Mouse (Mus musculus): ENCODE measurements around the gene Anapc1.
"Not testable (repeated sequence)": the region's sequence is repeated elsewhere in the genome, so short reads cannot be mapped to it uniquely, and the experiment has no call there.

The Anapc1 gene

DNA sequence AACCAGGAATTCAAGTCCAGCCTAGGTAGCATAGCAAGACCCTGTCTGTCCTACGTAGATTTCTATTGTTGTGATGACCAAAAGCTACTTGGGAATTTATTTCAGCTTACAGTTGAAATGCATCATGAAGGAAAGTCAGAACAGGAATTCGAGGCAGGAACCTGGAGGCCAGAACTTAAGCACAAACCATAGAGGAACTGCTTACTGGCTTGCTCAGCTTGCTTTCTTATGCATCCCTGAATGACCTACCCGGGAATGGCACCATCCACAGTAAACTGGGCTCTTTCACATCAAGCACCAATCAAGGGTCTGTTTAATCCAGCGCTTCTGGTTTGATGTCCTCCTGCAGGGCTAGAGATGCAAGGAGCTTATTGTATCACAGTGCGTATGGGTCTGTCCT, 10.4 kb upstream of the Anapc1 start:
- in situ Hi-C loops (cut with MboI, MseI) = loop anchor here (5.0 kb wide), 1 partner anchor 120 kb away; the partner anchor contains the start of gene Tmem87b

GRCm38 (mm10) chr2:128697047-128697446, 9.9 kb upstream of the Anapc1 start:
- in situ Hi-C loops (cut with MboI, MseI) = loop anchor here (5.0 kb wide), 1 partner anchor 120 kb away; the partner anchor contains the start of gene Tmem87b

DNA sequence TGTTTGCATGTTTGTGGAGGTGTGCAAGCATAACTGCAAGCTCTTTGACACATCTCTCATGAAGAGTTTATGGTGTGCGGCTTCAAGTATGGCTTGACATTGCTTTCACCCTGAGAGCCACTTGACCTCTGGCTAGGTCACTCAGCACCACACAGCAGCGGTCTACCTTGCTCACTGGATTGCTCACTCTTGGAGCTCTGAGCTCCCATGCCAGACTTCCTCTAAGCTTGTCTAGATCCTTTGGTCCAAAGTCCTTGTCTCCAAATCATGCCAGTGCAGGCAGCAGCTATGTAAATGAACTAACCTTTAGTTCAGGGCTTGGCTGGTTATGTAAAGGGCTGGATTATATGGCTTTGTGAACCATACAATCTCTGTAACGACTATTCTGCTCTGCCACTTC, 9.2 kb upstream of the Anapc1 start:
- in situ Hi-C loops (cut with MboI, MseI) = loop anchor here (5.0 kb wide), 1 partner anchor 121 kb away; the partner anchor contains the start of gene Tmem87b

GRCm38 (mm10) chr2:128694548-128694947, 7.4 kb upstream of the Anapc1 start:
- in situ Hi-C loops (cut with MboI, MseI) = no loop called here

- in situ Hi-C loops (cut with MboI, MseI) = not testable (repeated sequence)
These were observed 6.6 kb upstream of the Anapc1 start for GRCm38 (mm10) chr2:128693828-128694227.

- in situ Hi-C loops (cut with MboI, MseI) = no loop called here
These were observed 6.0 kb upstream of the Anapc1 start for GRCm38 (mm10) chr2:128693236-128693635.

GRCm38 (mm10) chr2:128692771-128693170, 5.6 kb upstream of the Anapc1 start:
- in situ Hi-C loops (cut with MboI, MseI) = no loop called here

DNA sequence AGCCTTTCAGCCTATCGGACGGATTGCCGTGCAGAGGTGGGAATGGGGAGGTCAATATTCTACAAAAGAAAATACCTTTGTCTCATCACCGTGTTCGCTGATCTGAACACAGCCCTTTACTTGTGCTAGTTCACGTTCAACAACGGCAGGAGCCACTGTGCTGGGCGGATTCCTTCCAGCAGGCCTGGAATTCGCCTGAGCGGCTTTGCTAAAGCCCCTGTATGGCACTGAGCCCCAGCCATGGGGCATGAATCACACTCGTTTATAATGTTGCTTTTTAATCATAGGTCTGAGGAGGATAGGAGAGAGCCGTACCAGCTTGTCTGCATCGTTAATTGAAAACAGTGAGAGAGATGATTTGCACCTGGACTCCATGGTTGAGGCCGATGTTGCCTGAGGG, 5.1 kb upstream of the Anapc1 start:
- in situ Hi-C loops (cut with MboI, MseI) = no loop called here

DNA sequence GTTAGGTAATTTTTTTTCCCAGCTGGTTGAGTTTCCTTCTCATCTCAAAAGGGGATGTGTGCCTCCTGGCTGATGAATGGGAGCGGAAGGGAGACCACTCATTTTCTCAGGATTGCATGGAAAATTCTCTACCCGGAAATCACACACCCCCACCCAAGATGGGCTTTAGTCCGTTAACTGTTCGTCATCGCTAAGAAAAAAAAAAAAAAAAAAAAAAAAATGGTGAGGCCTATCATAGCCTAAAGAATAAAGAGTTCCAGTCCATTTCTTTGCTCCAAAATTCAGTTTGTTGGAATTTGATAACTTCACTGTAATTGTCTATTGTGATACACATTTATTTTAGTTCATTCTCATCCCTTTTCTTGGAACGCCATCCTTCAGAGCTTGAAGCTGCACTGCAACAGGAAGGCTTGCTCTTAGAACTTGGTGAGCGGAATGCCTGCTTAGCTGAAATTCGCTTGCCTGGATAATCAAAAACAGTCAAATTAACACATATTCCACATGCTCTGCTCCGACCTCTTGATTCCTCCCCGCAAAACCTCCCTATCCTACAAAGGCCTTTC, 448 bp upstream of the Anapc1 start:
- in situ Hi-C loops (cut with MboI, MseI) = no loop called here

GRCm38 (mm10) chr2:128680661-128681060, 6.5 kb downstream of the Anapc1 start:
- in situ Hi-C loops (cut with MboI, MseI) = no loop called here

DNA sequence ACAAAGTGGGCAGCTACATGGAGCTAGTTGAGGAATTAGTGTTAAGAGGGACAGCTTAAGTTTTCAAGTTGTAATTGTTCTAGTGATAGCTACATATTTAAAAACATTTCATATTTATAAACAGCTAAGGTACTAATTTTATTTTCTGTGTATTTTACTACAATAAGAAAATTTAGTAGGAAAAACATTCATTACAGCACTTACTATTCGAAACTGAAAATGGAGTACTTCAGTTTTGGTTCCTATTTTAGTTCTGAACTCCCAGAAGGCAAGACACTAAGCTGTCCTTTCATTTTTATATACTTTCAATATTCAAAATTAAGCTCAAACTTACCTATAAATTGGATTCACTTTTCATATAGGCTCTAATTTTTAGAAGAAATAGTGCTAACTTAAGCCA, 66.6 kb downstream of the Anapc1 start:
- in situ Hi-C loops (cut with MboI, MseI) = no loop called here

- in situ Hi-C loops (cut with MboI, MseI) = no loop called here
These were observed 71.8 kb downstream of the Anapc1 start for GRCm38 (mm10) chr2:128615366-128615765.

DNA sequence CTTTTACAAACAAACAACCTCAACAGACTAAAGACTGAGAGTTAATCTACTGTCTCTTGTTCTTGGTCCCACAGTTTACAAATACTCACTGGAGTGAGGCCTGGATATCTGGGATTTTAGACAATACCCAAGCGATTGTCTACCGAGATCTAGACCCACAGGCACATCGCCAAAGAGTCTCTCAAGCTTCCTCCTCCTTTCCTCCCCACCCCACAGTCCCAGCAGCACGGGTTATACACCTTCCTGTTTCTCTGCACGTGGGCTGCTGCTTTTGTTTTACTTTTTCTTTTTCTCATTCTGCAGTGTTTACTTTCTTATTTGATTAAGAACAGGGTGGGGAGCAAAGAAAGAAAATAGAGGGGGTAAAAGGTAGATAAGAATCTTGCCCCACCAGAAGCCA, 73.8 kb downstream of the Anapc1 start:
- in situ Hi-C loops (cut with MboI, MseI) = no loop called here

- in situ Hi-C loops (cut with MboI, MseI) = no loop called here
These were observed 74.9 kb downstream of the Anapc1 start for GRCm38 (mm10) chr2:128612275-128612674.

DNA sequence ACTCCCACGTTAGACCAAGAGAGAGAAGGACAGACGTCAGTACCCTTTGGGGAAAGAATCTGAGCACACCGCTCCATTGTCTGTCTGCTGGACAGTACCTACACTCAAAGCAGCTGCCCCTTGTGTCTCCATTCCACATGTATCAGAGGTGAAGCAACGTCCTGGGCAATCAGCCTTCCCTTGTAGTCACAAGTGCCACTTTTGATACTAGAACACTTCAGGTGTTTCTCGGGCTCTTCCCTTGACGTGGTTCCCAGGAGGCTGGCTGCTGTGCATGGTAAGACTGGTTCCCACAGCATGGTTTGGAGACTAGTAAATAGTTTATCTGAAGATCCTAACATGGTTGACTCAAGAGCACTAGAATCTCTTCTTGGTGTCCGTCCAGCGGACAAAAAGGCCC, 76.0 kb downstream of the Anapc1 start:
- in situ Hi-C loops (cut with MboI, MseI) = no loop called here

DNA sequence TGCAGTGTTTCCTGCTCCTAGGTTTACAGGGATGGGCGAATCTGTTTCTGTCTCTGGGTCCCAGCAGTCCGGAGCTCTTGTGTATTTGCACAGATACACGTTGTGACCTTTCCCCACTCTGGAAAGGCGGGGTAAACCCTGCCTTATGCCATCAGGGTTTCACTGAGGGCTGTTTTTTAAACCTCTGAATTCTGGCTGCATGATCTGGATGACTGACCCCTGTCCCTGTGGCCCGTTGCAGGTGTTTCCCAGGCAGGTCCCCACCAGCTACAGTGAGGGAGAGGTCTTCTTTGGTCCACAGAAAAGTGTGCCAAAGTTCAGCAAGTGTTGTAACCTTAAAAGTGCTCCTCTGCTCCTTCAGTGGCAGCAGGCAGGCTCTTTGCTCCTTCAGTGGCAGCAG, 77.9 kb downstream of the Anapc1 start:
- in situ Hi-C loops (cut with MboI, MseI) = no loop called here

DNA sequence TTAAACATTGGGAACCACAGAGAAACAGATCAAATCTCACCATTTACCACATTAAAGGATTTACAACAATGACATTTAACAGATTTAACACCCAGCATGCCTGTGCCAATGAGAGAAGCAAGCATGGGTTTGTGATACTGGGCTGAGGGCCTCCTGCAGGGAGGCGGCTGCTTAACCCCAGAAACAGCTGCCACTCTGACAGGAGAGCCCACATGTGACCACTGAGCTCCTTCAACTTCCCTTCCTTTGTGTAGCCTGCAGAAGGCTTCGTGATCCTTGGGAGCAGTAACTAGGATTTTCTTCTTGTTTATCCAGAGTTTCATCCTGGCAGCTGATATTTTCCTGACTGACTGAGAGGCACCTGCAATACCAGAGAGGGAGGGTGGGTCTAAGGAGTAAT, 85.7 kb downstream of the Anapc1 start:
- in situ Hi-C loops (cut with MboI, MseI) = no loop called here

- in situ Hi-C loops (cut with MboI, MseI) = no loop called here
These were observed 94.9 kb downstream of the Anapc1 start for GRCm38 (mm10) chr2:128592301-128592700.

- in situ Hi-C loops (cut with MboI, MseI) = no loop called here
These were observed 96.3 kb downstream of the Anapc1 start, which contains the start of gene Spdye4c for GRCm38 (mm10) chr2:128590909-128591308. Spdye4c (plus strand) TSS chr2:128591209.

DNA sequence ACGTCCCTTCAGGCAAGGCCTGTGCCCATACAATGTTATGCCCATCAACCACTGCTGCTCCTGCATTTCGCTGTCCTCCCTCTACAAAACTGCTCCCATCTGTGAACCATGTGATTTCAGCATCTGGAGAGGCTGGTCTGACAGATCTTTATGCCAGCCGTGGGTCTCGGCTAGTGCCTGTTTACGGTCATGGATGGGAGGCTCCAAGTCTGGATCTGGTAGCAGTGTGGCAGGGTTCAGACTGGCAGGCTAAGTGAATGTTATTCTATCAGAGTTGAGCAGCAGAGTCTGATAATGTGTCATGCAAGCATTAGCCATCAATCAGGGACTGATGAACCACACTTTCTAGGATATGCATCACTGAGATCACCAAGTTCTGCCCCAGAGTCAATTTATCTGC, 104.3 kb downstream of the Anapc1 start:
- in situ Hi-C loops (cut with MboI, MseI) = no loop called here

- in situ Hi-C loops (cut with MboI, MseI) = loop anchor here (5.0 kb wide), 1 partner anchor 161 kb away; no protein-coding TSS in a partner anchor
These were observed 114.2 kb downstream of the Anapc1 start for GRCm38 (mm10) chr2:128572726-128573624.

DNA sequence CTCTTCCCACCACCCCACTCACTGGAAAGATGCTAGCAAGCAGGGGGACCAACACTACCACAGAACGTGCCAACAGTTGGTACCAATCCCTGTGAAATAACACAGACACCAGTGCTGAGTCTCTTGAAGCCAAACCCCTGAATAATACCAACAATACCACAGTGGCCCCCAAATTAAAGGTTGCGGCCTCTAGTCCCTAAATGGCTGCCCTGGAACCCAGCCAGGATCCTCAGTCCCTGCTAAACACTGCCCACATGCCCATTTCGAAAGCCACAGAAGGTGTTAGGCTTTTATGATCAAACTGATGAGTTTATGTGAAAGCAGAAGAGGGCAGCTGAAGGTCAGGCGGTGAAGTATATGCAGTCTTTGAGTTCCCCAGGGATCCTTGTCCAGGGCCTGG, 116.2 kb downstream of the Anapc1 start:
- in situ Hi-C loops (cut with MboI, MseI) = loop anchor here (5.0 kb wide), 1 partner anchor 159 kb away; no protein-coding TSS in a partner anchor

DNA sequence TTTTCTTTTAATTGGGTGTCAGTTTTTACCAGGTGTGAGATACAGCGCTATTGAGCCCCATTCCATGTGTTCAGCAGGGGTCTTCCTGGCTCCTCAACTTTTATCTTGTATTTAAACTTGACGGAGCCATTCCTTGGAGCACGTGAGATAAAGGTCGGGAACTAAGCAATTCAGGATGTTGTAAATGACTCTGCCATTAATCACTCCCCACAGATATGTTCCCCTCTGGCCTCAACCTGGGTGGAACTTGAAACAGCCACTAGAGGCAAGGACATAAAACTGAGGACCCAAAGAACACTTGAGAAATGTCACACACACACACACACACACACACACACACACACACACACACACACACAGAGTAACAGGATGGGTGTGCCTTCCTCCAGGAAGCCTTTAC, 118.7 kb downstream of the Anapc1 start:
- in situ Hi-C loops (cut with MboI, MseI) = no loop called here
